Mouse (Mus musculus) kidney, adult 18-20 months (tissue): ENCODE measurements around the gene Krtap4-7.
"Not testable (repeated sequence)": the region's sequence is repeated elsewhere in the genome, so short reads cannot be mapped to it uniquely, and the experiment has no call there.

Experiments
- DNase-seq: peaks from one replicate; pipeline ENCODE4 v3.0.0; 2021

Gene Krtap4-7

GRCm38 (mm10) chr11:99643635-99644139, at the start of gene Krtap4-7:
Gene Krtap4-7 (minus strand): TSS chr11:99644089.
- DNase-seq = not testable (repeated sequence)

GRCm38 (mm10) chr11:99690463-99690862, 46.6 kb upstream of the Krtap4-7 start, which contains the start of gene Gm14190:
Gene Gm14190 (minus strand): TSS chr11:99690740.
- DNase-seq = no peak

- not testable (repeated sequence) for DNase-seq
Measured at GRCm38 (mm10) chr11:99685235-99685634, 41.3 kb upstream of the Krtap4-7 start.

GRCm38 (mm10) chr11:99683481-99683880, 39.6 kb upstream of the Krtap4-7 start:
- no peak for DNase-seq

- DNase-seq = no peak
Measured at GRCm38 (mm10) chr11:99665860-99666259, 22.0 kb upstream of the Krtap4-7 start, which contains the start of gene Krtap4-6. Gene Krtap4-6 (minus strand): TSS chr11:99665960.

GRCm38 (mm10) chr11:99662802-99663201, 18.9 kb upstream of the Krtap4-7 start:
- DNase-seq = no peak

GRCm38 (mm10) chr11:99659256-99659655, 15.4 kb upstream of the Krtap4-7 start:
- DNase-seq = no peak

- DNase-seq = not testable (repeated sequence)
Measured at GRCm38 (mm10) chr11:99658467-99659010, 14.7 kb upstream of the Krtap4-7 start, which contains the start of gene Gm11563. Gene Gm11563 (minus strand): TSS chr11:99658960.

- DNase-seq = no peak
Measured at GRCm38 (mm10) chr11:99657051-99657450, 13.2 kb upstream of the Krtap4-7 start.

GRCm38 (mm10) chr11:99650136-99650535, 6.2 kb upstream of the Krtap4-7 start, which contains the start of gene Gm11555:
Gene Gm11555 (minus strand): TSS chr11:99650236.
- DNase-seq = no peak

GRCm38 (mm10) chr11:99646444-99646843, 2.6 kb upstream of the Krtap4-7 start:
- DNase-seq = no peak

- no peak for DNase-seq
Measured at GRCm38 (mm10) chr11:99644351-99644750, 462 bp upstream of the Krtap4-7 start.

GRCm38 (mm10) chr11:99640926-99641325, 3.0 kb downstream of the Krtap4-7 start:
- DNase-seq = no peak

GRCm38 (mm10) chr11:99637086-99637485, 6.8 kb downstream of the Krtap4-7 start:
- DNase-seq = no peak

- DNase-seq = no peak
Measured at GRCm38 (mm10) chr11:99634653-99635134, 9.2 kb downstream of the Krtap4-7 start, which contains the start of gene Krtap4-2. Gene Krtap4-2 (minus strand): TSS chr11:99635084.

GRCm38 (mm10) chr11:99633293-99633692, 10.6 kb downstream of the Krtap4-7 start:
- DNase-seq = no peak

- no peak for DNase-seq
Measured at GRCm38 (mm10) chr11:99630890-99631289, 13.0 kb downstream of the Krtap4-7 start.

GRCm38 (mm10) chr11:99628138-99628537, 15.8 kb downstream of the Krtap4-7 start, which contains the start of gene Krtap4-1:
Gene Krtap4-1 (minus strand): TSS chr11:99628238.
- no peak for DNase-seq

- DNase-seq = no peak
Measured at GRCm38 (mm10) chr11:99620335-99620734, 23.6 kb downstream of the Krtap4-7 start, which contains the start of gene Gm11562. Gene Gm11562 (minus strand): TSS chr11:99620435.

- DNase-seq = no peak
Measured at GRCm38 (mm10) chr11:99614796-99615363, 29.0 kb downstream of the Krtap4-7 start, which contains the start of gene Krtap2-4. Gene Krtap2-4 (minus strand): TSS chr11:99614846.

- DNase-seq = not testable (repeated sequence)
Measured at GRCm38 (mm10) chr11:99610089-99610488, 33.8 kb downstream of the Krtap4-7 start, which contains the start of gene Gm11937. Gene Gm11937 (minus strand): TSS chr11:99610189.

GRCm38 (mm10) chr11:99609126-99609525, 34.8 kb downstream of the Krtap4-7 start:
- no peak for DNase-seq

- DNase-seq = not testable (repeated sequence)
Measured at GRCm38 (mm10) chr11:99603208-99603607, 40.7 kb downstream of the Krtap4-7 start, which contains the start of gene Gm11938. Gene Gm11938 (minus strand): TSS chr11:99603308.
